Mouse (Mus musculus): ENCODE measurements at regions not wholly inside any gene's neighbourhood (a gene's known extent, or its start where the extent isn't known, plus 50 kb on each side); places are given as distances from the start of the nearest gene placed in this dataset.

- peak; percentile 55 for DNase-seq (ENCODE audit: low spot score)
Observed at GRCm38 (mm10) chr6:133904501-133904900, 50.9 kb upstream of the Kap start.

- no peak for DNase-seq (ENCODE audit: low spot score)
Observed at GRCm38 (mm10) chr6:133934667-133935066, 81.1 kb upstream of the Kap start.

GRCm38 (mm10) chr6:133935671-133936070 lies 82.1 kb upstream of the Kap start:
- DNase-seq (ENCODE audit: low spot score) = no peak

- peak; percentile 14 for DNase-seq (ENCODE audit: low spot score)
Observed at GRCm38 (mm10) chr6:133959902-133960634, 75.4 kb upstream of the Etv6 start.

GRCm38 (mm10) chr6:133960713-133961112 lies 74.8 kb upstream of the Etv6 start:
- DNase-seq (ENCODE audit: low spot score) = peak; percentile 85

- DNase-seq (ENCODE audit: low spot score) = no peak
Observed at GRCm38 (mm10) chr6:133962641-133963040, 72.9 kb upstream of the Etv6 start.

GRCm38 (mm10) chr6:133963264-133963663 lies 72.2 kb upstream of the Etv6 start:
- DNase-seq (ENCODE audit: low spot score) = no peak

- DNase-seq (ENCODE audit: low spot score) = no peak
Observed at GRCm38 (mm10) chr6:133967286-133967685, 68.2 kb upstream of the Etv6 start.

- DNase-seq (ENCODE audit: low spot score) = no peak
Observed at GRCm38 (mm10) chr6:133972054-133972705, 63.3 kb upstream of the Etv6 start.

GRCm38 (mm10) chr6:133973205-133973838 lies 62.2 kb upstream of the Etv6 start:
- no peak for DNase-seq (ENCODE audit: low spot score)

GRCm38 (mm10) chr6:133975951-133976350 lies 59.5 kb upstream of the Etv6 start:
- no peak for DNase-seq (ENCODE audit: low spot score)

GRCm38 (mm10) chr6:133976854-133977253 lies 58.6 kb upstream of the Etv6 start:
- no peak for DNase-seq (ENCODE audit: low spot score)

GRCm38 (mm10) chr6:133983804-133984514 lies 51.5 kb upstream of the Etv6 start:
- DNase-seq (ENCODE audit: low spot score) = no peak

GRCm38 (mm10) chr6:133984666-133985355 lies 50.7 kb upstream of the Etv6 start:
- DNase-seq (ENCODE audit: low spot score) = no peak

Data from adipocyte (in vitro differentiated cells).